Mouse (Mus musculus) pancreas, adult 10 weeks (tissue): Measurements from ENCODE around the gene Ucp2. TPM values are rescaled to one million over a fixed set of nuclear protein-coding genes. Genes with fewer than 3 reads are reported as not detected.

Experiments used
- polyA plus RNA-seq: library from polyadenylated mRNA; stranded (reverse); fragments of 350-450 nt; fragmentation: Illumina TruSeq; extraction: RNeasy Lipid Tissue Mini Kit (QIAGEN cat#74804); gene quantifications from one replicate; pipeline ENCODE4 v1.2.3, GENCODE M21; 2015; ENCODE audit warnings: low read depth, low replicate concordance; ENCODE audit not compliant: insufficient read depth

The Ucp2 gene
- 43.7 TPM for polyA plus RNA-seq

GRCm38 (mm10) chr7:100493117-100493483, at the start of gene Ucp2:
Gene Ucp2, plus strand, starts transcription at chr7:100493337.

GRCm38 (mm10) chr7:100472777-100473176, 20.4 kb upstream of the Ucp2 start, which contains the start of gene Ucp3:
Gene Ucp3, plus strand, starts transcription at chr7:100472990.

DNA sequence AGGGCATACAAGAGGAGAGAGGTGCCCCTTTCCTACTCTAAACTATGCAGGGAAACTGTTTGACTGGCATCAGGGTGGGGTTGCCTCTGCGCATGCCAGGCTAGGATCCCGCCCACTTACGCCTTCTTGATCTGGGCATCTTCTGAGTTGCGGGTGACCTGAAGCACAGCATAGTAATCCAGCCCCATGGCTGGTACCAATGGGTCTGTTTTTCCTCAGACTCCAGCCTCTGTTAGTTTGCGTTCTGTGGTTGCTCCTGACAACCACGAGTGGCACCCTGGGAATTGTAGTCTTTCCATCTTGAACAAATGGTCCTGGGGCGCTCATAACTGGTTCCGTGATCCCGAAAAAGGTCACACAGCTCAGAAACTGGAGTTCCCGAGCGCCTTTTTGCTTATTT, 21.4 kb downstream of the Ucp2 start, which contains the start of gene Dnajb13:
Gene Dnajb13, minus strand, starts transcription at position 388 of the 400 bp plus-strand sequence.

GRCm38 (mm10) chr7:100536804-100537518, 43.8 kb downstream of the Ucp2 start, which contains the start of gene Coa4:
Gene Coa4, plus strand, starts transcription at chr7:100537071.

Other genes with a start within 250 kb of the Ucp2 start
- gene P4ha3, start 207.8 kb upstream of the Ucp2 start, polyA plus RNA-seq = not detected
- 6.6 TPM for gene C2cd3, start 121.1 kb upstream of the Ucp2 start, polyA plus RNA-seq
- 8.5 TPM for gene Ppme1, start 121.0 kb upstream of the Ucp2 start, polyA plus RNA-seq
- 0.66 TPM for gene Ucp3, start 20.3 kb upstream of the Ucp2 start, polyA plus RNA-seq
- gene Dnajb13, start 21.6 kb downstream of the Ucp2 start, polyA plus RNA-seq = not detected
- gene Coa4, start 43.7 kb downstream of the Ucp2 start, polyA plus RNA-seq = 2.9 TPM
- gene Rab6a, start 114.1 kb downstream of the Ucp2 start, polyA plus RNA-seq = 14.5 TPM
- gene Mrpl48, start 115.0 kb downstream of the Ucp2 start, polyA plus RNA-seq = 15.5 TPM
- gene Plekhb1, start 169.1 kb downstream of the Ucp2 start, polyA plus RNA-seq = 9.3 TPM
- gene Fam168a, start 213.3 kb downstream of the Ucp2 start, polyA plus RNA-seq = 4.1 TPM